Mouse (Mus musculus) gastrocnemius, postnatal 14 days (tissue): ENCODE measurements at regions not wholly inside any gene's neighbourhood (a gene's known extent, or its start where the extent isn't known, plus 50 kb on each side); places are given as distances from the start of the nearest gene placed in this dataset.

Experiments
- DNase-seq: peaks from one replicate; pipeline ENCODE4 v3.0.0; 2021; ENCODE audit warnings: mixed read lengths
- intact Hi-C: fragments of 180-260 bp; cut with DNase I; formaldehyde crosslinking; loops from one replicate; pipeline ENCODE4 v1.15.1; 2025; ENCODE audit warnings: low total_unique reads

GRCm38 (mm10) chr11:66605998-66606397 lies 80.2 kb upstream of the Shisa6 start:
- intact Hi-C loops: no loop called here
- DNase-seq: no peak

GRCm38 (mm10) chr11:66606646-66607045 lies 80.9 kb upstream of the Shisa6 start:
- DNase-seq: no peak
- intact Hi-C loops: no loop called here

GRCm38 (mm10) chr11:66609733-66610132 lies 84.0 kb upstream of the Shisa6 start:
- intact Hi-C loops: loop anchor here (10.0 kb wide), 1 partner anchor 255 kb away; no protein-coding TSS in a partner anchor

GRCm38 (mm10) chr11:66613150-66613549 lies 87.4 kb upstream of the Shisa6 start:
- intact Hi-C loops: loop anchor here (10.0 kb wide), 1 partner anchor 252 kb away; no protein-coding TSS in a partner anchor

More at GRCm38 (mm10) chr11:66609733-66610132, 84.0 kb upstream of the Shisa6 start:
- no peak for DNase-seq

GRCm38 (mm10) chr11:66625491-66625890 lies 99.7 kb upstream of the Shisa6 start:
- intact Hi-C loops: no loop called here
- DNase-seq: no peak

More at GRCm38 (mm10) chr11:66613150-66613549, 87.4 kb upstream of the Shisa6 start:
- peak; percentile 10 for DNase-seq

GRCm38 (mm10) chr11:66656810-66657209 lies 131.0 kb upstream of the Shisa6 start:
- intact Hi-C loops: no loop called here

GRCm38 (mm10) chr11:66674581-66674980 lies 148.8 kb upstream of the Shisa6 start:
- DNase-seq: no peak
- intact Hi-C loops: no loop called here

More at GRCm38 (mm10) chr11:66656810-66657209, 131.0 kb upstream of the Shisa6 start:
- DNase-seq: no peak

GRCm38 (mm10) chr11:66680057-66680621 lies 154.4 kb upstream of the Shisa6 start:
- DNase-seq: no peak
- intact Hi-C loops: no loop called here

- no peak for DNase-seq
- intact Hi-C loops: no loop called here
These were observed 156.1 kb upstream of the Shisa6 start for GRCm38 (mm10) chr11:66681892-66682291.

- intact Hi-C loops: no loop called here
- DNase-seq: no peak
These were observed 158.4 kb upstream of the Shisa6 start for GRCm38 (mm10) chr11:66684181-66684580.

- intact Hi-C loops: no loop called here
- no peak for DNase-seq
These were observed 169.0 kb upstream of the Shisa6 start for GRCm38 (mm10) chr11:66694651-66695266.

- DNase-seq: no peak
- intact Hi-C loops: no loop called here
These were observed 171.0 kb upstream of the Shisa6 start for GRCm38 (mm10) chr11:66696791-66697190.

- DNase-seq: no peak
- intact Hi-C loops: no loop called here
These were observed 166.3 kb upstream of the Pirt start for GRCm38 (mm10) chr11:66745479-66745878.

- no peak for DNase-seq
- intact Hi-C loops: no loop called here
These were observed 121.8 kb upstream of the Pirt start for GRCm38 (mm10) chr11:66789997-66790396.

- intact Hi-C loops: no loop called here
- DNase-seq: no peak
These were observed 104.9 kb upstream of the Pirt start for GRCm38 (mm10) chr11:66806887-66807286.

- intact Hi-C loops: no loop called here
- DNase-seq: no peak
These were observed 98.5 kb upstream of the Pirt start for GRCm38 (mm10) chr11:66813310-66813709.

GRCm38 (mm10) chr11:66813731-66814130 lies 98.0 kb upstream of the Pirt start:
- no peak for DNase-seq

GRCm38 (mm10) chr11:66835864-66836263 lies 75.9 kb upstream of the Pirt start:
- no peak for DNase-seq
- intact Hi-C loops: no loop called here

More at GRCm38 (mm10) chr11:66813731-66814130, 98.0 kb upstream of the Pirt start:
- intact Hi-C loops: no loop called here

- intact Hi-C loops: no loop called here
- DNase-seq: no peak
These were observed 75.0 kb upstream of the Pirt start for GRCm38 (mm10) chr11:66836633-66837380.

- DNase-seq: no peak
- intact Hi-C loops: no loop called here
These were observed 66.5 kb upstream of the Pirt start for GRCm38 (mm10) chr11:66845238-66845637.
